Mouse (Mus musculus) spleen, adult 2 months (tissue): ENCODE results near the gene Prss46.

Source experiments
- CTCF ChIP-seq: fragments of 200-500 bp; IDR thresholded peaks from 2 replicates; pipeline ENCODE4 v1.5.1; 2011; ENCODE audit warnings: mild to moderate bottlenecking, inconsistent platforms; ENCODE audit not compliant: insufficient read depth, insufficient read length, insufficient replicate concordance; ENCODE audit errors: extremely low read depth
- POLR2A ChIP-seq: fragments of 200-500 bp; IDR thresholded peaks from 2 replicates; pipeline ENCODE4 v1.6.1; 2011; ENCODE audit warnings: low read depth, low read length, inconsistent platforms

DNA sequence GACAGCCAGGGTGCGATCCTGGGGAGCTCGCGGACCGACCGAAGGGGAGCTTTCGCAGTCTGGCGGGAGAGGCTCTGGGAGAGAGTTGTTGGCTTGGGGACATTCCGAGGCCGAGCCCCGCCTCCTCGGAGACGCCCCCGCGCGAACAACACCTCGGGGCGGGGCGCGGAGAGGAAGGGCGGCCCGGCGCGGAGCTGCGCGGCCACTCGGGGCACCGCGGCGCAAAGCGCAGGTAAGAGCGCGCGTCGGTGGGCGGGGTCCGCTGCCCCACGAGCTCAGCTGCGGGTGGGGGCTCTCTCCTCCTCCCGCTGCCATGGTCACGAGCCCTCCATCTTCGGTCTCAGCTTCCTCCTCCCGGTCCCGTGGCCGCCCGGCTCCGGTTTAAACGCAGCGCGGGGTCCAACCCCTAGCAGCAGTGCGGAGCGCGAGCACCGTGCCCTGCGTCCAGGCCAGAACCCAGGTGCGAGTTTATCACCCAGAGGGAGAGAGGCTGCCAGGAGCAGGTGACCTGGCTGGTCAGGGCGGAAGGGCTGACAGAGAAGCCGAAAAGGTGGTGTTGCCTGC, 35.8 kb downstream of the Prss46 start, which contains the start of gene Tmie:
- TF ChIP-seq CTCF, result no peak
- peak; percentile 15 for TF ChIP-seq POLR2A
